Mouse (Mus musculus) heart, embryonic 14.5 days (tissue): ENCODE data around the gene Lrrtm3. TPM values are rescaled to one million over a fixed set of nuclear protein-coding genes. Genes with fewer than 3 reads are reported as not detected.

Source experiments
- ATAC-seq: fragments of 200-750 bp; cut with Nextera tagmentation; 2 replicates; pipeline ENCODE4 v1.8.0; 2017; ENCODE audit warnings: low read depth, moderate TSS enrichment; ENCODE audit not compliant: insufficient number of reproducible peaks, insufficient read depth, low FRiP score
- H3K27ac ChIP-seq, 2 experiments: fragments of 200-500 bp in 1 of 2; fragments of 300-500 bp in 1 of 2; sonication (generic) in 1 of 2; replicated peaks in 1 of 2; 2 replicates each; pipeline ENCODE4 v1.5.1; 2012 to 2014; ENCODE audit warnings: low read depth in 2 of 2, low read length in 2 of 2, control low read depth in 1 of 2, mild to moderate bottlenecking in 1 of 2, mixed read lengths in 1 of 2; ENCODE audit not compliant: control insufficient read depth in 1 of 2, insufficient read depth in 1 of 2
- H3K27me3 ChIP-seq: fragments of 300-500 bp; sonication (generic); 2 replicates; pipeline ENCODE4 v1.6.1; 2014; ENCODE audit warnings: mild to moderate bottlenecking, low read length, control low read depth; ENCODE audit not compliant: control insufficient read depth, insufficient read depth
- H3K36me3 ChIP-seq: fragments of 300-500 bp; sonication (generic); 2 replicates; pipeline ENCODE4 v1.6.1; 2014; ENCODE audit warnings: mild to moderate bottlenecking, control low read depth, low read length, mixed read lengths; ENCODE audit not compliant: control insufficient read depth, insufficient read depth
- H3K4me1 ChIP-seq, 2 experiments: fragments of 200-500 bp in 1 of 2; fragments of 300-500 bp in 1 of 2; sonication (generic) in 1 of 2; 2 replicates each; pipeline ENCODE4 v1.6.1; 2012 to 2014; ENCODE audit warnings: low read length in 2 of 2, control low read depth in 1 of 2, mixed read lengths in 1 of 2; ENCODE audit not compliant: control insufficient read depth in 2 of 2, insufficient read depth in 2 of 2
- H3K4me2 ChIP-seq: fragments of 300-500 bp; sonication (generic); 2 replicates; pipeline ENCODE4 v1.6.1; 2014; ENCODE audit warnings: mild to moderate bottlenecking, low read length
- H3K4me3 ChIP-seq, 2 experiments: fragments of 200-500 bp in 1 of 2; fragments of 300-500 bp in 1 of 2; sonication (generic) in 1 of 2; 2 replicates each; pipeline ENCODE4 v1.5.1; 2012 to 2014; ENCODE audit warnings: low read length in 2 of 2, mild to moderate bottlenecking in 2 of 2, control low read depth in 1 of 2, low read depth in 1 of 2, moderate library complexity in 1 of 2; ENCODE audit not compliant: control insufficient read depth in 1 of 2, insufficient read depth in 1 of 2
- H3K9ac ChIP-seq: fragments of 300-500 bp; sonication (generic); 2 replicates; pipeline ENCODE4 v1.6.1; 2014; ENCODE audit warnings: mild to moderate bottlenecking, low read length
- H3K9me3 ChIP-seq: fragments of 300-500 bp; sonication (generic); 2 replicates; pipeline ENCODE4 v1.6.1; 2016; ENCODE audit warnings: low read length, control low read depth; ENCODE audit not compliant: control insufficient read depth
- WGBS: fragments of 180-500 bp; shearing (Covaris S2); extraction: QIAGEN DNeasy Blood & Tissue Kit; methylation state at CpG from one replicate; pipeline ENCODE4 v1.1.7; 2014; 5-methylcytosine and 5-hydroxymethylcytosine counted together
- polyA plus RNA-seq: library from polyadenylated mRNA; unstranded; fragments of >200 nt; fragmentation: Nextera tagmentation; extraction: Ambion mirVana; gene quantifications from 2 replicates; pipeline ENCODE4 v1.2.1, GENCODE M21; 2014

Gene Lrrtm3
- polyA plus RNA-seq, 1 experiment from 2014 or later: 0.99 TPM

- no peak overlapping the region for H3K4me2 ChIP-seq
- ATAC-seq: no peak
- peaks cover 7 to 8% of the 10 kb centered on the region in 2 experiments; a peak in 2 of 4 replicates for H3K4me1 ChIP-seq
- H3K9me3 ChIP-seq: no peaks in the 10 kb centered on the region
- H3K9ac ChIP-seq: no peak overlapping the region
- no peak overlapping the region for H3K4me3 ChIP-seq
- H3K36me3 ChIP-seq: no peaks in the 10 kb centered on the region
- H3K27me3 ChIP-seq: no peaks in the 10 kb centered on the region
- H3K27ac ChIP-seq: no peak overlapping the region
- WGBS: 90% methylated on average over 2 of the region's 2 CpGs
Observed at GRCm38 (mm10) chr10:63979410-63979809, 110.7 kb downstream of the Lrrtm3 start.

- H3K4me1 ChIP-seq: peaks cover 7 to 8% of the 10 kb centered on the region in 2 experiments; a peak in 2 of 4 replicates
Observed at GRCm38 (mm10) chr10:63978969-63979368, 111.1 kb downstream of the Lrrtm3 start.

GRCm38 (mm10) chr10:63978535-63978934, 111.5 kb downstream of the Lrrtm3 start:
- Histone ChIP-seq H3K27ac (no peak overlapping the region), H3K36me3 (no peaks in the 10 kb centered on the region), H3K4me2 (peak overlapping the region; percentile 52), H3K4me3 (no peak overlapping the region; a peak in 1 of 4 replicates), H3K9ac (no peak overlapping the region), H3K9me3 (no peaks in the 10 kb centered on the region), H3K4me1 (peaks cover 7 to 8% of the 10 kb centered on the region in 2 experiments; a peak in 2 of 4 replicates), H3K27me3 (no peaks in the 10 kb centered on the region)
- 21% methylated on average over 3 of the region's 3 CpGs for WGBS
- ATAC-seq: no peak

More at GRCm38 (mm10) chr10:63978969-63979368, 111.1 kb downstream of the Lrrtm3 start:
- H3K27me3 ChIP-seq: no peaks in the 10 kb centered on the region
- WGBS: 67% methylated on average over 5 of the region's 5 CpGs
- no peak overlapping the region for H3K4me3 ChIP-seq
- ATAC-seq: no peak
- no peaks in the 10 kb centered on the region for H3K36me3 ChIP-seq
- H3K4me2 ChIP-seq: no peak overlapping the region
- no peak overlapping the region for H3K9ac ChIP-seq
- H3K9me3 ChIP-seq: no peaks in the 10 kb centered on the region
- no peak overlapping the region for H3K27ac ChIP-seq

GRCm38 (mm10) chr10:63978101-63978500, 112.0 kb downstream of the Lrrtm3 start:
- peaks cover 7 to 8% of the 10 kb centered on the region in 2 experiments; a peak in 2 of 4 replicates for H3K4me1 ChIP-seq
- no peaks in the 10 kb centered on the region for H3K9me3 ChIP-seq
- H3K4me2 ChIP-seq: peak overlapping the region; percentile 52
- no peaks in the 10 kb centered on the region for H3K36me3 ChIP-seq
- H3K27ac ChIP-seq: peak overlapping the region; percentile 39 to 44; a peak in 1 of 4 replicates
- peak overlapping the region in 1 of 2 experiments; percentile 7; a peak in 1 of 4 replicates for H3K4me3 ChIP-seq
- H3K9ac ChIP-seq: 0 out of 2 replicates have a peak overlapping the region, but pooled peaks have one; percentile 32
- no peak for ATAC-seq
- no peaks in the 10 kb centered on the region for H3K27me3 ChIP-seq
- 25% methylated on average over 11 of the region's 11 CpGs for WGBS

- no peak for ATAC-seq
Observed at GRCm38 (mm10) chr10:63972300-63972699, 117.8 kb downstream of the Lrrtm3 start.

GRCm38 (mm10) chr10:63954308-63954930, 135.7 kb downstream of the Lrrtm3 start:
- ATAC-seq: peak; percentile 50; the same call in 1 of the 2 replicates
- Histone ChIP-seq H3K9me3 (no peaks in the 10 kb centered on the region), H3K4me3 (no peak overlapping the region), H3K4me1 (peaks cover 7 to 32% of the 10 kb centered on the region in 2 experiments), H3K4me2 (no peak overlapping the region), H3K27ac (peak overlapping the region in 1 of 2 experiments; percentile 55; a peak in 2 of 4 replicates), H3K36me3 (no peaks in the 10 kb centered on the region), H3K27me3 (no peaks in the 10 kb centered on the region), H3K9ac (no peak overlapping the region)
- WGBS: 5% methylated on average over 6 of the region's 7 CpGs

More at GRCm38 (mm10) chr10:63972300-63972699, 117.8 kb downstream of the Lrrtm3 start:
- Histone ChIP-seq H3K36me3 (no peaks in the 10 kb centered on the region), H3K4me2 (no peak overlapping the region), H3K27ac (no peak overlapping the region), H3K9ac (no peak overlapping the region), H3K27me3 (no peaks in the 10 kb centered on the region), H3K4me1 (no peaks in the 10 kb centered on the region), H3K9me3 (no peaks in the 10 kb centered on the region), H3K4me3 (no peak overlapping the region)
- 63% methylated on average over 2 of the region's 2 CpGs for WGBS

GRCm38 (mm10) chr10:63951481-63951880, 138.6 kb downstream of the Lrrtm3 start:
- H3K27ac ChIP-seq: no peak overlapping the region
- no peak for ATAC-seq
- H3K36me3 ChIP-seq: no peaks in the 10 kb centered on the region
- no peaks in the 10 kb centered on the region for H3K9me3 ChIP-seq
- no peaks in the 10 kb centered on the region for H3K27me3 ChIP-seq
- H3K4me3 ChIP-seq: no peak overlapping the region
- H3K9ac ChIP-seq: no peak overlapping the region
- WGBS: 40% methylated on average over 1 of the region's 1 CpGs
- peaks cover 7 to 32% of the 10 kb centered on the region in 2 experiments for H3K4me1 ChIP-seq
- peak overlapping the region; percentile 25; the same call in 1 of the 2 replicates for H3K4me2 ChIP-seq
